Mouse (Mus musculus) lung, embryonic 14.5 days (tissue): Measurements from ENCODE around the gene Rpl10a. TPM values are rescaled to one million over a fixed set of nuclear protein-coding genes. Genes with fewer than 3 reads are reported as not detected.
A peak's percentile ranks its signal among the peaks of the same experiment; 100 is the strongest.

Experiments used
- ATAC-seq: fragments of 200-750 bp; cut with Nextera tagmentation; 2 replicates; pipeline ENCODE4 v1.8.0; 2017; ENCODE audit warnings: mild to moderate bottlenecking, moderate TSS enrichment, moderate library complexity; ENCODE audit not compliant: insufficient read depth
- DNase-seq: peaks from one replicate; pipeline ENCODE4 v3.0.0-alpha.2; 2015
- H3K27ac ChIP-seq: fragments of 300-500 bp; sonication (generic); 2 replicates; pipeline ENCODE4 v1.5.1; 2014; ENCODE audit warnings: low read depth, mild to moderate bottlenecking, moderate library complexity
- H3K27me3 ChIP-seq: fragments of 300-500 bp; sonication (generic); 2 replicates; pipeline ENCODE4 v1.6.1; 2014; ENCODE audit warnings: low read length, control low read depth; ENCODE audit not compliant: insufficient read depth
- H3K36me3 ChIP-seq: fragments of 300-500 bp; sonication (generic); 2 replicates; pipeline ENCODE4 v1.6.1; 2014; ENCODE audit warnings: control low read depth; ENCODE audit not compliant: insufficient read depth
- H3K4me1 ChIP-seq: fragments of 300-500 bp; sonication (generic); 2 replicates; pipeline ENCODE4 v1.6.1; 2014; ENCODE audit warnings: antibody characterized with exemption, control low read depth; ENCODE audit not compliant: insufficient read depth
- H3K4me2 ChIP-seq: fragments of 300-500 bp; sonication (generic); 2 replicates; pipeline ENCODE4 v1.6.1; 2014; ENCODE audit warnings: mild to moderate bottlenecking
- H3K4me3 ChIP-seq: fragments of 300-500 bp; sonication (generic); 2 replicates; pipeline ENCODE4 v1.5.1; 2014; ENCODE audit warnings: low read depth, low read length
- H3K9ac ChIP-seq: fragments of 300-500 bp; sonication (generic); 2 replicates; pipeline ENCODE4 v1.6.1; 2014
- H3K9me3 ChIP-seq: fragments of 300-500 bp; sonication (generic); 2 replicates; pipeline ENCODE4 v1.6.1; 2016; ENCODE audit warnings: low read depth, low read length, control low read depth
- CTCF ChIP-seq: IDR thresholded peaks from 2 replicates; pipeline ENCODE4 v1.5.1; 2016; ENCODE audit warnings: antibody characterized with exemption, low read depth
- WGBS: fragments of 180-500 bp; shearing (Covaris S2); extraction: QIAGEN DNeasy Blood & Tissue Kit; methylation state at CpG from one replicate; pipeline ENCODE4 v1.1.7; 2014; 5-methylcytosine and 5-hydroxymethylcytosine counted together
- polyA plus RNA-seq: library from polyadenylated mRNA; unstranded; fragments of >200 nt; fragmentation: Nextera tagmentation; extraction: Ambion mirVana; gene quantifications from 2 replicates; pipeline ENCODE4 v1.2.1, GENCODE M21; 2014

The Rpl10a gene
- polyA plus RNA-seq, result 799 and 802 TPM in 2 replicates

GRCm38 (mm10) chr17:28328366-28328928, at the start of gene Rpl10a:
Gene Rpl10a (plus strand): TSS chr17:28328471.
- peak; percentile 95 for TF ChIP-seq CTCF
- ATAC-seq (peak; percentile 88), DNase-seq (peak; percentile 100)
- Histone ChIP-seq H3K9ac (peak within 1 kb of the TSS; percentile 85), H3K4me3 (peak within 1 kb of the TSS; percentile 95), H3K27me3 (no peaks in the 10 kb centered on the region), H3K36me3 (peaks cover 66% of the 10 kb centered on the region), H3K9me3 (no peaks in the 10 kb centered on the region), H3K4me2 (peak within 1 kb of the TSS; percentile 90), H3K27ac (peak within 1 kb of the TSS; percentile 97), H3K4me1 (peaks cover 12% of the 10 kb centered on the region)
- under 1% methylated on average over 67 of the region's 67 CpGs for WGBS

- no peaks in the 10 kb centered on the region for H3K9me3 ChIP-seq
- 33% methylated on average over 4 of the region's 4 CpGs for WGBS
- H3K27me3 ChIP-seq, result no peaks in the 10 kb centered on the region
- no peak for TF ChIP-seq CTCF
- no peak overlapping the region for H3K4me3 ChIP-seq
- H3K4me1 ChIP-seq, result peaks cover 13% of the 10 kb centered on the region
- no peak overlapping the region for H3K9ac ChIP-seq
- DNase-seq (no peak), ATAC-seq (no peak)
- H3K27ac ChIP-seq, result peak overlapping the region; percentile 30; the same call in 1 of the 2 replicates
- H3K4me2 ChIP-seq, result no peak overlapping the region
- H3K36me3 ChIP-seq, result no peaks in the 10 kb centered on the region
These were observed 49.0 kb upstream of the Rpl10a start for GRCm38 (mm10) chr17:28279236-28279635.

- DNase-seq, result no peak
- Histone ChIP-seq H3K9ac (no peak overlapping the region), H3K4me1 (peaks cover 13% of the 10 kb centered on the region), H3K27ac (peak overlapping the region; percentile 30; the same call in 1 of the 2 replicates), H3K4me3 (no peak overlapping the region), H3K27me3 (no peaks in the 10 kb centered on the region), H3K36me3 (no peaks in the 10 kb centered on the region), H3K9me3 (no peaks in the 10 kb centered on the region), H3K4me2 (no peak overlapping the region)
- WGBS, result 54% methylated on average over 15 of the region's 15 CpGs
- no peak for TF ChIP-seq CTCF
- 0 out of 2 replicates have a peak, but pooled peaks have one; percentile 21 for ATAC-seq
These were observed 48.4 kb upstream of the Rpl10a start for GRCm38 (mm10) chr17:28279780-28280422.

- no peak overlapping the region for H3K9ac ChIP-seq
- peaks cover 13% of the 10 kb centered on the region for H3K4me1 ChIP-seq
- no peaks in the 10 kb centered on the region for H3K27me3 ChIP-seq
- DNase-seq (no peak), ATAC-seq (no peak)
- TF ChIP-seq CTCF, result no peak
- WGBS, result 65% methylated on average over 7 of the region's 7 CpGs
- no peak overlapping the region for H3K4me2 ChIP-seq
- H3K4me3 ChIP-seq, result no peak overlapping the region
- no peaks in the 10 kb centered on the region for H3K36me3 ChIP-seq
- H3K27ac ChIP-seq, result no peak overlapping the region
- H3K9me3 ChIP-seq, result no peaks in the 10 kb centered on the region
These were observed 47.9 kb upstream of the Rpl10a start for GRCm38 (mm10) chr17:28280423-28280800.

- WGBS, result 17% methylated on average over 5 of the region's 5 CpGs
- no peak overlapping the region for H3K9ac ChIP-seq
These were observed 47.4 kb upstream of the Rpl10a start for GRCm38 (mm10) chr17:28280831-28281377.

GRCm38 (mm10) chr17:28281866-28282441, 46.3 kb upstream of the Rpl10a start:
- Histone ChIP-seq H3K27me3 (no peaks in the 10 kb centered on the region), H3K36me3 (no peaks in the 10 kb centered on the region), H3K4me2 (no peak overlapping the region), H3K4me1 (peaks cover 13% of the 10 kb centered on the region), H3K4me3 (no peak overlapping the region), H3K9ac (no peak overlapping the region), H3K9me3 (no peaks in the 10 kb centered on the region), H3K27ac (no peak overlapping the region)
- 86% methylated on average over 7 of the region's 7 CpGs for WGBS
- DNase-seq, result no peak
- ATAC-seq, result no peak
- TF ChIP-seq CTCF, result no peak

More at GRCm38 (mm10) chr17:28280831-28281377, 47.4 kb upstream of the Rpl10a start:
- ATAC-seq (no peak), DNase-seq (no peak)
- Histone ChIP-seq H3K4me1 (peaks cover 13% of the 10 kb centered on the region), H3K36me3 (no peaks in the 10 kb centered on the region), H3K9me3 (no peaks in the 10 kb centered on the region), H3K27me3 (no peaks in the 10 kb centered on the region), H3K27ac (no peak overlapping the region), H3K4me2 (no peak overlapping the region), H3K4me3 (no peak overlapping the region)
- no peak for TF ChIP-seq CTCF

- Histone ChIP-seq H3K9me3 (no peaks in the 10 kb centered on the region), H3K27ac (no peak overlapping the region), H3K9ac (no peak overlapping the region), H3K36me3 (no peaks in the 10 kb centered on the region), H3K27me3 (no peaks in the 10 kb centered on the region), H3K4me2 (no peak overlapping the region), H3K4me1 (peaks cover 13% of the 10 kb centered on the region), H3K4me3 (no peak overlapping the region)
- 73% methylated on average over 10 of the region's 10 CpGs for WGBS
- TF ChIP-seq CTCF, result no peak
- DNase-seq, result no peak
- no peak for ATAC-seq
These were observed 45.1 kb upstream of the Rpl10a start for GRCm38 (mm10) chr17:28283199-28283598.
